Mouse (Mus musculus) hindbrain, embryonic 10.5 days (tissue): ENCODE data around the gene Prrg2. TPM values are rescaled to one million over a fixed set of nuclear protein-coding genes. Genes with fewer than 3 reads are reported as not detected.
"Not testable (repeated sequence)": the region's sequence is repeated elsewhere in the genome, so short reads cannot be mapped to it uniquely, and the experiment has no call there.

Source experiments
- DNase-seq: peaks from one replicate; pipeline ENCODE4 v3.0.0-alpha.2; 2017; ENCODE audit warnings: low spot score
- H3K27ac ChIP-seq: fragments of 300-500 bp; sonication (generic); 2 replicates; pipeline ENCODE4 v1.5.1; 2016; ENCODE audit warnings: mild to moderate bottlenecking, moderate library complexity
- H3K27me3 ChIP-seq: fragments of 300-500 bp; sonication (generic); 2 replicates; pipeline ENCODE4 v1.6.1; 2016; ENCODE audit warnings: mild to moderate bottlenecking; ENCODE audit not compliant: poor library complexity, insufficient read depth, severe bottlenecking
- H3K36me3 ChIP-seq: fragments of 300-500 bp; sonication (generic); 2 replicates; pipeline ENCODE4 v1.6.1; 2016; ENCODE audit warnings: mild to moderate bottlenecking, moderate library complexity
- H3K4me1 ChIP-seq: fragments of 300-500 bp; sonication (generic); replicated peaks from 2 replicates; pipeline ENCODE4 v1.6.1; 2016; ENCODE audit warnings: mild to moderate bottlenecking
- H3K4me3 ChIP-seq: fragments of 300-500 bp; sonication (generic); 2 replicates; pipeline ENCODE4 v1.5.1; 2016; ENCODE audit warnings: mild to moderate bottlenecking, moderate library complexity
- H3K9me3 ChIP-seq: fragments of 300-500 bp; sonication (generic); 2 replicates; pipeline ENCODE4 v1.6.1; 2016; ENCODE audit warnings: mild to moderate bottlenecking, moderate library complexity
- WGBS: fragments of 180-500 bp; shearing (Covaris S2); methylation state at CpG from one replicate; pipeline ENCODE4 v1.1.7; 2016; 5-methylcytosine and 5-hydroxymethylcytosine counted together
- polyA plus RNA-seq: library from polyadenylated mRNA; unstranded; fragments of >200 nt; fragmentation: Nextera tagmentation; extraction: Ambion mirVana; gene quantifications from 2 replicates; pipeline ENCODE4 v1.2.1, GENCODE M21; 2016

Prrg2 gene
- polyA plus RNA-seq: 16.9 and 18.6 TPM in 2 replicates

DNA sequence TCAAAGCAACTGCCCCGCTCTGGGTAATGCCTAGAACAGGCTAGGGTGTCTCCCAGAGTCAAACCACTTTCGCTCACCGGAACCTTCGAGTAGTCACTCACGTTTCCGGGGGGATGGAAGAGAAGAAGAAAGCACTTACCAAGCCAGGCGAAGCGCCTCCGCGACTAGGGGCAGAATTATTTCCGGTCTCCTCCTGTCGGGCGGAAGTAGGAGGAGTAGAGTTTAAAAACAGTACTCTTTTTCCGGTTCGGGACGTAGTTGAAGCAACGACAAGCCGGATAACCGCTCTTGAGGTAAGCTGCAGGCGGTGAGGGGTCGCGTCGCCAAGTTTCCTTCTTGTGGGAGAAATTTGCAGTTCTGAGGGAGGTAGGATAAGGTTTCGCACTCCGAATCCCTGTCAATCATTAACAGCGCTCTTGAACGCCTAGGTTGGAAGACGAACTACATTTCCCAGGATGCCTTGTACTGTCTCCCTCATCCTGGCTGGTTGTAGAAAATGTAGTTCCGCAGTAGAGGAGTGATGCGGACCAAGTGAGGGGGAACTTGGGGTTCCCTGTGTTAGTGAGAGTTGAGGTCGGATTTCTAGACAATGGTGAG, at the start of gene Prrg2, which contains the start of gene Nosip:
Gene Prrg2, minus strand, starts transcription at position 439 of the 597 bp plus-strand sequence.
Gene Nosip, plus strand, starts transcription at position 191 of the 597 bp plus-strand sequence.
- Histone ChIP-seq H3K27ac (peak within 1 kb of the TSS; percentile 91), H3K36me3 (no peaks in the 10 kb centered on the region), H3K4me1 (peaks cover 46% of the 10 kb centered on the region), H3K4me3 (peak within 1 kb of the TSS; percentile 71), H3K27me3 (no peaks in the 10 kb centered on the region), H3K9me3 (no peaks in the 10 kb centered on the region)
- DNase-seq: peak; percentile 96
- under 1% methylated on average over 31 of the region's 31 CpGs for WGBS

DNA sequence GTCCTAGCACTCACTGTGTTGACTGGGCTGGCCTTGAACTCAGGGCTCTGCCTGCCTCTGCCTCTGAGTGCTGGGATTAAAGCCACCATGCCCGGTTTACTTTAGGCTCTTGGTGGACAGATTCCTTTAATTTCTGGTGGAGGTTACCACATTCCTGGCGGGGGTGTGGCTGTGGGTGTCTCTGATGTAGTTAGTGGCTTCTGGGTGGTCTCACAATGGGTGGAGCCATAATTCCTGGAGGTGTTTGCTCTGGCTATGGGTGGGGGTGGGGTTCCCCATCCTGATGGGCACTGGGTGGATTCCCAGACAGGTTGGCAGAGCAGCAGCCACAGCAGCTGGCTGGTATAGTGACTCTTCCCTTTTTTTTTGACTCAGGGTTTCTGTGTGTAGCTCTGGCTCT, 49.5 kb upstream of the Prrg2 start:
- WGBS: 73% methylated on average over 2 of the region's 2 CpGs
- Histone ChIP-seq H3K27me3 (no peaks in the 10 kb centered on the region), H3K9me3 (no peaks in the 10 kb centered on the region), H3K27ac (no peak overlapping the region), H3K4me1 (peaks cover 7% of the 10 kb centered on the region), H3K4me3 (no peak overlapping the region), H3K36me3 (no peaks in the 10 kb centered on the region)
- DNase-seq: no peak

DNA sequence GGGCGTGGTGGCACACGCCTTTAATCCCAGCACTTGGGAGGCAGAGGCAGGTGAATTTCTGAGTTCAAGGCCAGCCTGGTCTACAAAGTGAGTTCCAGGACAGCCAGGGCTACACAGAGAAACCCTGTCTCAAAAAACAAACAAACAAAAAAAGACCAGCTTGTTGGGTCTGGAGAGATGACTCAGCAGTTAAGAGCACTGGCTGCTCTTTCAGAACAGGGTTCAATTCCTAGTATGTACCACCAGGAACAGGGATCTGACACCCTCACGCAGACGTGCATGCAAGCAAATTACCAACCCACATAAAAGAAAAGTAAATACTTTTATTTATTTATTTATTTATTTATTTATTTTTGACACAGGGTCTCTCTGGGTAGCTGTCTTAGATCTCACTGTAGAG, 47.6 kb upstream of the Prrg2 start:
- WGBS: 89% methylated on average over 4 of the region's 4 CpGs
- H3K36me3 ChIP-seq, DNase-seq: not testable (repeated sequence)

DNA sequence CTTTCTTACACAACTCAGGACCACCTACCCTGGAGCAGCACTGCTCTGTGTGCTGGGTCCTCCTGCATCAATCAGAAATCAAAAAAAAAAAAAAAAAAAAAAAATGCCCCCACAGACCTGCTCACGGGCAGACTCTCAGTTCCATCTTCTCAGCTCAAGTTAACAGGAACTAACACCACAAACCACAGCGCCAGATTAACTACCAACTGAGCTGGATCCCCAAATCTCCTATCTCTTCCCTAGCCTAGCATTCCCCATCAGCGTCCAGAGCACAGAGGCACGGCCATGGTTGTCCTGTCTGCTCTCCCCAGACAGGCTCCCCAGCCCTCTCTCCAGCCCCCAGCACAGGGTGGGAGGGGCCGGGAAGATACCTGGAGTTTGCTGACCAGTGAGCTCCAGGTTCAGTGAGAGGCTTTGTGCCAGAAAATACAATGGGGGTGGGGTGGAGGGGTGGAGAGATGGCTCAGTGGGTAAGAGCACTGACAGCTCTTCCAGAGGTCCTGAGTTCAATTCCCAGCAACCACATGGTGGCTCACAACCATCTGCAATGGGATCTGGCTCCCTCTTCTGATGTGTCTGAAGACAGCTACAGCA, 44.7 kb upstream of the Prrg2 start:
- WGBS: 48% methylated on average over 5 of the region's 5 CpGs

More for the DNA sequence above, 47.6 kb upstream of the Prrg2 start:
- peaks cover 20% of the 10 kb centered on the region for H3K4me1 ChIP-seq
- not testable (repeated sequence) for H3K9me3 ChIP-seq, H3K27ac ChIP-seq, H3K4me3 ChIP-seq, H3K27me3 ChIP-seq

DNA sequence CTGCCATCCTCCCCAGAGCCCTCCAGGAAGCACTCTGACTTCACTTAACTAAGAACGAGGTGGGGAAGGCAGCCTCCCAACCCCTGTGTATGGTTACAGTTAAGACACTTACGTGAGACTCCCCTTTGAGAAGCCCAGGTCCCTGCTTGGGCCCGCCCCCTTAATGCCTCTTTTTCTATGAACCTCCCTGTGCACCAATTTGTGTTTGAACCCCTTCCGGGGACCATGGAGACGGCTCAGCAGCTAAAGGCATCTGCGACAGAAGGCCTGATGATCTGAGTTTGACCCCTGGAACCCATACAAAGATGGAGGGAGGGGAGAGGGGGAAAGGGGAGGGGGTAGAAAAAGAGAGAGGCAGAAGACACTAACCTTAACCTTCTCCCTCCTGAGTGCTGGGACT, 44.0 kb upstream of the Prrg2 start:
- Histone ChIP-seq H3K36me3 (no peaks in the 10 kb centered on the region), H3K9me3 (no peaks in the 10 kb centered on the region), H3K27me3 (no peaks in the 10 kb centered on the region), H3K27ac (peak overlapping the region; percentile 62), H3K4me1 (peaks cover 37% of the 10 kb centered on the region), H3K4me3 (0 out of 2 replicates have a peak overlapping the region, but pooled peaks have one; percentile 4)
- WGBS: 28% methylated on average over 6 of the region's 6 CpGs
- DNase-seq: peak; percentile 59

More for the DNA sequence above, 44.7 kb upstream of the Prrg2 start:
- Histone ChIP-seq H3K27ac (peak overlapping the region; percentile 62), H3K4me1 (peaks cover 37% of the 10 kb centered on the region), H3K36me3 (no peaks in the 10 kb centered on the region), H3K4me3 (no peak overlapping the region), H3K27me3 (no peaks in the 10 kb centered on the region), H3K9me3 (no peaks in the 10 kb centered on the region)
- DNase-seq: no peak

DNA sequence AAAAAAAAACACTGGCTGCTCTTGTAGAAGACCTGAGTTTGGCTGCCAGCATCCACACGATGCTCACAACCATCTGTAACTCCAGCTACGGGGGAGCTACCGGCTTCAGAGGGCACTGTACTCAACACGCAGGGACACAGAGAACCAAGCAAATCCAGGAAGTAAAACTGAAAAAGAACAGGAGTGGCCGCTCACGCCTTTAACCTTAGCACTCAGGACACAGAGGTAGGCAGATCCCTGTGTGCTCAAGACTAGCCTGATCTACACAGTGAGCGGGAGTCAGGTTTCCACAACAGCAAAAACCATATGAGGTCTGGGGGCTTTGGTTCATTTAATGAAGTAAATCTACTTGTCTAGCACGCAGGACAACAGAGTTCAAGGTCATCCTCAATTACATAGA, 43.0 kb upstream of the Prrg2 start:
- Histone ChIP-seq H3K4me3 (no peak overlapping the region), H3K36me3 (no peaks in the 10 kb centered on the region), H3K27me3 (no peaks in the 10 kb centered on the region), H3K4me1 (peaks cover 37% of the 10 kb centered on the region), H3K9me3 (no peaks in the 10 kb centered on the region), H3K27ac (peak overlapping the region; percentile 23; the same call in 1 of the 2 replicates)
- WGBS: 87% methylated on average over 8 of the region's 8 CpGs
- DNase-seq: no peak

DNA sequence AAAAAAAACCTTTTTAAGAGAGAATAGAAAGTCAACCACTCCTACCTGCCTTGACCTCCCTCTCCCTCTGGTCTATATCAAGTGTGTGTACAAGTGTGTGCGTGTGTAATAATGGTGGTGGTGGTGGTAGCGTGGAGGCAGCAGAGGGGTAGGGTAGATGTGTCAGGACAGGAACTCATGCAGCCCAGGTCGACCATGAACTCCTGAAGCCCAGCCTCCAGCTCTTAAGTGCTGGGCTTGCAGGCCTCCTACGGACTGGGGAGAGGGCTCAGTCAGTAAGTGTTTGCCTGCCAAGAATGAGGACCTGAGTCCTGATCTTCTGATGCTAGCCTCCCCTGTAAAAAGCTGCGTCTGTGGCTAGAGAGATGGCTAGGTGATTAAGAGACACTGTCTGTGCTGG, 42.5 kb upstream of the Prrg2 start:
- 87% methylated on average over 5 of the region's 5 CpGs for WGBS
- DNase-seq: no peak
- Histone ChIP-seq H3K27ac (no peak overlapping the region; the same call in 1 of the 2 replicates), H3K27me3 (no peaks in the 10 kb centered on the region), H3K4me1 (peaks cover 37% of the 10 kb centered on the region), H3K9me3 (no peaks in the 10 kb centered on the region), H3K4me3 (no peak overlapping the region), H3K36me3 (no peaks in the 10 kb centered on the region)

DNA sequence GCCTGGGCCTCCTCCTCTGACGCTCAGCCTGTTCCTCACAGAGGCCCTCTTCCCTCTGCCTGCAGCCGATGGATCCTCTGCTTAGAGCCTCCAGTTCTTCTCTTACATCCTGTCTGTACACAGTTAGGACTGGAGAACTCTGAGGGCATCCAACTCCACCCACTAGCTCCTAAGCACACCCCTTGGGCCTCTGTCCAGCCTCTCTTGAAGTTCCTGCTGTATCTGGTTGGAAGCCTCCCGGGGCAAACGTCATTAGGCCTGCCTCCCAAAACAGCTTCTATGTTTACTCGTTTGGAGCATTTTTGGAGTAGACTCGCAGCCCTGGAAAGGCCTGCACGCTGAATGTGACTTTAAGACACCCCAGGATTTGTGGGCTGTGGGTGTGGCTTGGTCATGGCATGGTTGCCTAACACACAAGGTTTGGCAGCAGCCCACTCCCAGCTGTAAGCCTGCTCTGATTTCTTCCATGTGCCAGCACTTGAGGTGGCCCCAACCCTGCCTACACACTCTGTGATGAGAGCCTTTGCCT, 41.2 kb upstream of the Prrg2 start, which contains the start of gene Fcgrt:
Gene Fcgrt, minus strand, starts transcription at position 200 of the 529 bp plus-strand sequence.
- Histone ChIP-seq H3K36me3 (no peaks in the 10 kb centered on the region), H3K27ac (peak within 1 kb of the TSS; percentile 70), H3K4me3 (peak within 1 kb of the TSS; percentile 11; the same call in 1 of the 2 replicates), H3K4me1 (peaks cover 37% of the 10 kb centered on the region), H3K9me3 (no peaks in the 10 kb centered on the region), H3K27me3 (no peaks in the 10 kb centered on the region)
- no peak for DNase-seq
- WGBS: 73% methylated on average over 7 of the region's 7 CpGs

DNA sequence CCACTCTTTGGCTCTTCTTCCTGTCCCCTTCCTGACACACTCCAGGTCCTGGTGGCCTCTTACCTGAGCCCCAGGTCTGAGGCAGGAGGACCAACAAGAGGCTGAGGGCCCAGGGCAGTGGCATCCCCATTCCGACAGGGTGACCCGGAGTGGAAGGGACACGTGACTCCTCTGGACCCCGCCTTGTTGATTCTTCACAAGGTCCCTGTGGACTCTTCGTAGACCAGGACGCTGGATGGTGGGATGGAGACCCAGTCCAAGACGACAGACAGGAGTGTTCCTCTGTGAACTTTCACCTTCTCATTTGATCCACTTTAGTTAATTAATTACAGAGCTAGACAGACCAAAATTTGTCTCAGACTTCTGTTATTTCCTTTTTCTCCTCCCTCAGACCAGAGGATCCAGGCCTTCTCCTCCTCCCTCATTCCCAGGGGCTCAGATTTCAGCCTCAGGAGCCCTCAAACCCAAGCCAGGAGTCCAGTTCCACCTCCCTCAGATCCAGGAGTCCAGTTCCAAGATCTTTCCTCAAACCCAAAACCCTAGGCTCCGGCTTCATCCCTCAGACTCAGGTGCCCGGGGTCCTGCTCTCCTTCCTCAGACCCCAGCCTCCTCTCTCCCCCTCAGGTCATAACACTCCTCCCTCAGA, 40.6 kb upstream of the Prrg2 start:
- no peaks in the 10 kb centered on the region for H3K27me3 ChIP-seq
- peaks cover 37% of the 10 kb centered on the region for H3K4me1 ChIP-seq
- no peaks in the 10 kb centered on the region for H3K9me3 ChIP-seq
- H3K36me3 ChIP-seq: no peaks in the 10 kb centered on the region
- DNase-seq: no peak
- peak overlapping the region; percentile 70 for H3K27ac ChIP-seq
- H3K4me3 ChIP-seq: peak overlapping the region; percentile 11; the same call in 1 of the 2 replicates
- 81% methylated on average over 9 of the region's 9 CpGs for WGBS

DNA sequence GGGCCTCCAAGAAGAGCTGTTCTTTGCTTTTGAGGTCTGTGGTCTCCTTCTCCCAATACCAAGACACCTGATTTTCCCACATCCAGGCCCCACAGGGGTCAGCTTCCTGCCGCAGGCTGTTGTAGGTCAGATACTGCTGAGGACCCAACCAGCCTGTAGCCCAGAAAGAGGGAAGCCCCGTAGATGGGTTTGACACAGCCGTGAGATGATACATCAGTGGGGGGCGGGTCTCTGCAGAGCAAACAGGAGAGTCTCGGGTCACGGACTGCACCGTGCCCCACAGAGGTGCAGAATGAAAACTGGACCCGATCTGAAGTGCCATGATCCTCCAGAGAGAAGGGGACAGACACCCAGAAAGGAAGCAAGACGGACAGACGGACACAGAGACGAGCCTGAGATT, 40.0 kb upstream of the Prrg2 start:
- WGBS: 88% methylated on average over 11 of the region's 11 CpGs
- Histone ChIP-seq H3K27ac (no peak overlapping the region), H3K36me3 (no peaks in the 10 kb centered on the region), H3K4me1 (peaks cover 37% of the 10 kb centered on the region), H3K9me3 (no peaks in the 10 kb centered on the region), H3K4me3 (no peak overlapping the region), H3K27me3 (no peaks in the 10 kb centered on the region)
- no peak for DNase-seq

DNA sequence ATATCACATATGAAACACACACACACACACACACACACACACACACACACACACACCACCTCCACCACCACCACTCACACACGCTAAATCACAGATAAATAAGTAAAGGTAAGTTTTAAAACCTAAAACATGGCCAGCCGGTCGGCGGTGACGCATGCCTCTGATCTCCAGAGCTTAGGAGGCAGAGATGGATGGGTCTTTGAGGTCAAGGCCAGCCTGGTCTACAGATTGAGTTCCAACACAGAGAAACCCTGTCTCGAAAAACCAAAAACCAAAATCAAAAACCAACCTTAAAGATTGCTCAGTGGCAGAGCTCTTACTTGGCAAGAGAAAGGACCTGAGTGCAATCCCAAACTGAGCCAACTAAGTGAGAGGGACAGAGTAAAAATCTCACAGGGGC, 37.6 kb upstream of the Prrg2 start:
- Histone ChIP-seq H3K27ac (no peak overlapping the region), H3K36me3 (no peaks in the 10 kb centered on the region), H3K27me3 (no peaks in the 10 kb centered on the region), H3K9me3 (no peaks in the 10 kb centered on the region), H3K4me3 (no peak overlapping the region), H3K4me1 (peaks cover 20% of the 10 kb centered on the region)
- no peak for DNase-seq
- WGBS: 95% methylated on average over 6 of the region's 6 CpGs

DNA sequence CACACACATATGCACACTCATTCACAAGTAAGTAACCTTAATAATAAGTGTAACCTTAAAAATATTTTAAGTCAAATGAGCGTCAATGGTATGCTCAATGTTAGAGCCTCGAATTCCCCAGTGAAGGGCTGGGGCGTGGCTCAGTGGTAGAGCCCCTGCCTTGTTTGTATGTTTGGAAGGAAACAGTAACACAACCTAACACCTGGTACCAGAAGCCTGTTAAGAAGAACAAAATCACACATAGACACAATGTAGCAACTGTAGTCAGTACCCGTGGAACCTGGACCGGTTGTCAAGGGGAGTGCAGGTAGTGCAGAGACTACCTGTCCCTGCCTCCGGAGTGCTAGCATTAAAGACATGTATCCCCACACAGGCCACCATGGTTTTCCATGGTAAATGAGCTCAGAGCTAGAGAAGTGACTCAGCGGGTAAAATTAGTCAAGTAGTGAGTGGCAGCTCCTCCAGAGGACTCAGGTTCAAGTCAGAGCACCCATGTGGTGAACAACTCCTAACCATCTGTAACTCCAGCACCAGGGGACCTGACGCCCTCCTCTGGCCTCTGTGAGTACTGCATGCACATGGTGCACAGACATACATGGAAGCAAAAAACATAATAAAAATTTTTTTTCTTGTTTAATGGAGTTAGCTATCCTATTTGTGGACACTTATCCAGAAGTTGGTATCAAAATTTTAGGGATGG, 36.2 kb upstream of the Prrg2 start:
- WGBS: 88% methylated on average over 8 of the region's 8 CpGs
- no peak for DNase-seq
- H3K36me3 ChIP-seq: no peaks in the 10 kb centered on the region
- H3K9me3 ChIP-seq: no peaks in the 10 kb centered on the region
- H3K27ac ChIP-seq: no peak overlapping the region
- peaks cover 14% of the 10 kb centered on the region for H3K4me1 ChIP-seq
- H3K4me3 ChIP-seq: no peak overlapping the region
- no peaks in the 10 kb centered on the region for H3K27me3 ChIP-seq
